Mouse (Mus musculus) lung, adult 2 months (tissue): ENCODE results near the gene Isca1. TPM values are rescaled to one million over a fixed set of nuclear protein-coding genes. Genes with fewer than 3 reads are reported as not detected.
"Not testable (repeated sequence)": the region's sequence is repeated elsewhere in the genome, so short reads cannot be mapped to it uniquely, and the experiment has no call there.

Experiments
- DNase-seq: peaks from one replicate; pipeline ENCODE4 v3.0.0; 2022
- H3K4me1 ChIP-seq: fragments of 200-500 bp; 2 replicates; pipeline ENCODE4 v1.6.1; 2011; ENCODE audit warnings: low read length; ENCODE audit not compliant: control insufficient read depth, insufficient read depth
- H3K4me3 ChIP-seq: fragments of 200-500 bp; replicated peaks from 2 replicates; pipeline ENCODE3; 2011; ENCODE audit warnings: low read depth, mild to moderate bottlenecking, control low read depth, low read length; ENCODE audit errors: extremely low read depth
- CTCF ChIP-seq: fragments of 200-500 bp; IDR thresholded peaks from 2 replicates; pipeline ENCODE4 v1.5.1; 2011; ENCODE audit warnings: mild to moderate bottlenecking, low read length, control low read depth; ENCODE audit not compliant: insufficient read depth
- POLR2A ChIP-seq: fragments of 200-500 bp; IDR thresholded peaks from 2 replicates; pipeline ENCODE4 v1.6.1; 2011; ENCODE audit warnings: low read depth, mild to moderate bottlenecking, control low read depth, low read length, borderline replicate concordance; ENCODE audit errors: extremely low read depth
- WGBS: fragments of 180-500 bp; shearing (Covaris S2); methylation state at CpG from one replicate; pipeline ENCODE4 v1.1.7; 2018; 5-methylcytosine and 5-hydroxymethylcytosine counted together
- polyA plus RNA-seq: library from polyadenylated mRNA; depleted of rRNA; stranded (reverse); fragments of >200 nt; gene quantifications from 2 replicates; pipeline ENCODE4 v1.2.3, GENCODE M21; 2012

Gene Isca1
- polyA plus RNA-seq, 1 experiment, result 82.1 TPM

GRCm38 (mm10) chr13:59746164-59746563 is 23.4 kb downstream of the Isca1 start:
- no peak overlapping the region for H3K4me3 ChIP-seq
- no peak for DNase-seq
- WGBS, result 70% methylated on average over 6 of the region's 6 CpGs
- no peaks in the 10 kb centered on the region for H3K4me1 ChIP-seq
- TF ChIP-seq CTCF, result no peak
- no peak for TF ChIP-seq POLR2A

GRCm38 (mm10) chr13:59745462-59745861 is 24.1 kb downstream of the Isca1 start:
- Histone ChIP-seq H3K4me3 (no peak overlapping the region), H3K4me1 (no peaks in the 10 kb centered on the region)
- no peak for DNase-seq
- TF ChIP-seq POLR2A (no peak), CTCF (no peak)
- 59% methylated on average over 6 of the region's 6 CpGs for WGBS

- TF ChIP-seq POLR2A (no peak), CTCF (0 out of 2 replicates have a peak, but pooled peaks have one; percentile 22)
- no peak for DNase-seq
- WGBS, result 55% methylated on average over 10 of the region's 10 CpGs
- Histone ChIP-seq H3K4me1 (no peaks in the 10 kb centered on the region), H3K4me3 (no peak overlapping the region)
Measured at GRCm38 (mm10) chr13:59741697-59742096, 27.9 kb downstream of the Isca1 start.

- DNase-seq, result no peak
- Histone ChIP-seq H3K4me3 (no peak overlapping the region), H3K4me1 (no peaks in the 10 kb centered on the region)
- WGBS, result 74% methylated on average over 11 of the region's 11 CpGs
- TF ChIP-seq POLR2A, result no peak
- TF ChIP-seq CTCF, result no peak
Measured at GRCm38 (mm10) chr13:59741096-59741495, 28.5 kb downstream of the Isca1 start.

GRCm38 (mm10) chr13:59739397-59739796 is 30.2 kb downstream of the Isca1 start:
- Histone ChIP-seq H3K4me1 (no peaks in the 10 kb centered on the region), H3K4me3 (no peak overlapping the region)
- DNase-seq, result no peak
- 93% methylated on average over 4 of the region's 4 CpGs for WGBS
- no peak for TF ChIP-seq POLR2A
- no peak for TF ChIP-seq CTCF

- Histone ChIP-seq H3K4me3 (no peak overlapping the region), H3K4me1 (no peaks in the 10 kb centered on the region)
- 89% methylated on average over 2 of the region's 2 CpGs for WGBS
- DNase-seq, result no peak
- no peak for TF ChIP-seq CTCF
- TF ChIP-seq POLR2A, result no peak
Measured at GRCm38 (mm10) chr13:59738455-59738854, 31.2 kb downstream of the Isca1 start.

GRCm38 (mm10) chr13:59735190-59735589 is 34.4 kb downstream of the Isca1 start:
- TF ChIP-seq CTCF (no peak), POLR2A (no peak)
- no peak overlapping the region for H3K4me3 ChIP-seq
- no peaks in the 10 kb centered on the region for H3K4me1 ChIP-seq
- 23% methylated on average over 3 of the region's 3 CpGs for WGBS
- DNase-seq, result no peak

- H3K4me3 ChIP-seq, DNase-seq, H3K4me1 ChIP-seq: not testable (repeated sequence)
- WGBS, result 21% methylated on average over 6 of the region's 6 CpGs
Measured at GRCm38 (mm10) chr13:59734347-59734746, 35.3 kb downstream of the Isca1 start.

- DNase-seq, result no peak
- Histone ChIP-seq H3K4me1 (no peaks in the 10 kb centered on the region), H3K4me3 (no peak overlapping the region)
- TF ChIP-seq POLR2A, result no peak
- no peak for TF ChIP-seq CTCF
- WGBS, result 80% methylated on average over 4 of the region's 4 CpGs
Measured at GRCm38 (mm10) chr13:59733936-59734335, 35.7 kb downstream of the Isca1 start.

GRCm38 (mm10) chr13:59731652-59732051 is 38.0 kb downstream of the Isca1 start, which contains the start of gene Spata31d1d:
Gene Spata31d1d, minus strand, starts transcription at chr13:59731752.
- H3K4me1 ChIP-seq, result no peaks in the 10 kb centered on the region

More at GRCm38 (mm10) chr13:59731652-59732051, 38.0 kb downstream of the Isca1 start, which contains the start of gene Spata31d1d:
- TF ChIP-seq POLR2A, result no peak
- no peak for TF ChIP-seq CTCF
- no peak for DNase-seq
- 52% methylated on average over 7 of the region's 7 CpGs for WGBS
- H3K4me3 ChIP-seq, result no peak within 1 kb of the TSS
